Mouse (Mus musculus): ENCODE data around the gene Dcaf12. TPM values are rescaled to one million over a fixed set of nuclear protein-coding genes. Genes with fewer than 3 reads are reported as not detected.

Dcaf12 gene
- total and polyA plus RNA-seq, 3 experiments: 41.8 to 52.4 (median 50.8) TPM

DNA sequence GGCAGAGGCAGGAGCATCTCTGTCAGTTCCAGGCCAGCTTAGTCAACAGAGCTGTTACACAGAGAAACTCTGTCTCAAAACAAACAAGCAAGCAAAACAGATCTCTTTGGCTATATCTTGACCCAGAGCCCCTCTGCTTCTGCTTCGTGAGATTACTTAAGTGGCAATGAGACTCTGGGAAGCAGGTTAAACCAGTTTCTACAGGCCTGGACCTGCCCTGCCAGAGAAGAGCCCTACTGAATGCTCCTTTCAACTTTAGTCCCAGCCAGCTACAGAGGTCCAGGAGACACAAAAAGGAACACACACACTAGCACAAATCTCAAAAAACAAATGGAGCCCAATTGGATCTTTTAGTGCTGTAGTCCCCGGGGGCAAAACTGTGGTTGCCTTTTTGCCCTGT, 30.6 kb downstream of the Dcaf12 start:
- ATAC-seq (ENCODE audit: extremely low read depth, insufficient number of reproducible peaks, low FRiP score, poor library complexity, severe bottlenecking) (no peak), DNase-seq (ENCODE audit: low spot score) (no peak)
- H3K36me3 ChIP-seq (replicated peaks): no peaks in the 10 kb centered on the region
- no peak overlapping the region for H3K4me3 ChIP-seq (ENCODE audit: low read depth, low read length)
- H3K9me3 ChIP-seq (replicated peaks): no peaks in the 10 kb centered on the region
- H3K27me3 ChIP-seq (ENCODE audit: insufficient read depth, low read length): 0 out of 2 replicates have a peak, but pooled peaks cover 5% of the 10 kb centered on the region
- peaks cover 3% of the 10 kb centered on the region; the same call in 1 of the 2 replicates for H3K4me1 ChIP-seq (ENCODE audit: insufficient read depth, low read depth, low read length)
- TF ChIP-seq GATA2 (IDR thresholded peaks at IDR 0.05; ENCODE audit: borderline replicate concordance, low read depth, low read length) (no peak), CTCF (IDR thresholded peaks at IDR 0.05; ENCODE audit: low read depth, low read length) (no peak), TAL1 (conservative IDR thresholded peaks at IDR 0.05; ENCODE audit: low read depth, low read length) (no peak), GATA1 (IDR thresholded peaks at IDR 0.05; ENCODE audit: borderline replicate concordance, low read length) (no peak), POLR2AphosphoS5 (IDR thresholded peaks at IDR 0.05; ENCODE audit: insufficient replicate concordance, low read depth, low read length) (no peak)

GRCm38 (mm10) chr4:41275927-41276326, 38.8 kb downstream of the Dcaf12 start:
- no peak for ATAC-seq (ENCODE audit: extremely low read depth, insufficient number of reproducible peaks, low FRiP score, poor library complexity, severe bottlenecking)
- Histone ChIP-seq H3K4me3 (ENCODE audit: low read depth, low read length) (peak overlapping the region; percentile 86; the same call in 1 of the 2 replicates), H3K27me3 (ENCODE audit: insufficient read depth, low read length) (no peaks in the 10 kb centered on the region), H3K9me3 (replicated peaks) (no peaks in the 10 kb centered on the region), H3K36me3 (replicated peaks) (peaks cover 22% of the 10 kb centered on the region), H3K4me1 (ENCODE audit: insufficient read depth, low read depth, low read length) (peaks cover 44% of the 10 kb centered on the region)
- DNase-seq (ENCODE audit: low spot score): no peak
- TF ChIP-seq POLR2AphosphoS5 (IDR thresholded peaks at IDR 0.05; ENCODE audit: insufficient replicate concordance, low read depth, low read length) (no peak), TAL1 (conservative IDR thresholded peaks at IDR 0.05; ENCODE audit: low read depth, low read length) (no peak), GATA2 (IDR thresholded peaks at IDR 0.05; ENCODE audit: borderline replicate concordance, low read depth, low read length) (no peak), GATA1 (IDR thresholded peaks at IDR 0.05; ENCODE audit: borderline replicate concordance, low read length) (no peak), CTCF (IDR thresholded peaks at IDR 0.05; ENCODE audit: low read depth, low read length) (no peak)

DNA sequence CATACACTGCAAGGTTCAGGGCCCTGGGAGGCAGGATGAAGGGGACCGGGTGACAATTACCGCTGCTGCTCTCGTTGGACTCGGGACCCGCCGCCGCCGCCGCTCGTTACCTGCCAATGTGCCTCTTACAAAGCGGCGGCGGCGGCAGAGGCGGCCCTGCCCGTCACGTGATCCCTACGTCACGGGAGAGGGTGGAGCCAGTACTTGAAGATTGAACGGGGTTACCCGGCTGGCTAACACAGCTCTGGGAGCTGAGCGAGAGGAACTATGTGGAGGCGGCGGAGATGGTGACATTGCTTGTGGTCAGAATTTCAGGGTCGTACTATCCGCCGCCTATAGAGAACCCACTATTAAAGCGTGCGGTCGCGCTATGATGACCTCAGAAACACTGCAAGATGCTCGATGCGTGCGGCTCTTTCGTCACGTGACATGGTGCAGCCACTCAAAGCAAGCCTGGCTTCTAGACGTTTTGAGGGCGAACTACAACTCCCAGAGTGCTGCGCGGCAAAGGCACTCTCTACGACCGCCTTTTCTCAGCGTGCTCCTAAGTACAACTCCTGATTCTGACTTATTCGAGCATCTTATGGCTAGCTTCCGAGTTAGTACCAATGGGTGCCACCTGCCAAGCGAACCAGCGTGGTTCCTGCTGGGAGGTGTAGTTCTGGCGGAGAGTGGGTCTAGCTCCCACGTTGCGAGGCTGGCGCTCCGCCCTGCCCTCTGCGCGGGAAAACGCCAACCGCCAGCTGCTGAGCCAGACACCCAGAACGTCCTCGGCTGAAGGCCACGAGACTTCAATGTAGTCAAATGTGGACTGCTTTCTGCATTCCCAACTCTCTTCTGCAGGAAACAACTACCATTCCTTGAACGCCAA, 39.5 kb downstream of the Dcaf12 start, which contains the start of gene Ubap2:
TSS of gene Ubap2 (minus strand) at position 165 of the 871 bp plus-strand sequence.
- Histone ChIP-seq H3K9me3 (replicated peaks) (no peaks in the 10 kb centered on the region), H3K27me3 (ENCODE audit: insufficient read depth, low read length) (no peaks in the 10 kb centered on the region), H3K4me3 (ENCODE audit: low read depth, low read length) (peak within 1 kb of the TSS; percentile 86), H3K4me1 (ENCODE audit: insufficient read depth, low read depth, low read length) (peaks cover 47% of the 10 kb centered on the region), H3K36me3 (replicated peaks) (peaks cover 29% of the 10 kb centered on the region)
- DNase-seq (ENCODE audit: low spot score) (peak; percentile 85), ATAC-seq (ENCODE audit: extremely low read depth, insufficient number of reproducible peaks, low FRiP score, poor library complexity, severe bottlenecking) (peak; percentile 83)
- TF ChIP-seq TAL1 (conservative IDR thresholded peaks at IDR 0.05; ENCODE audit: low read depth, low read length): no peak
- TF ChIP-seq CTCF (IDR thresholded peaks at IDR 0.05; ENCODE audit: low read depth, low read length): no peak
- TF ChIP-seq GATA2 (IDR thresholded peaks at IDR 0.05; ENCODE audit: borderline replicate concordance, low read depth, low read length): no peak
- no peak for TF ChIP-seq GATA1 (IDR thresholded peaks at IDR 0.05; ENCODE audit: borderline replicate concordance, low read length)
- no peak for TF ChIP-seq POLR2AphosphoS5 (IDR thresholded peaks at IDR 0.05; ENCODE audit: insufficient replicate concordance, low read depth, low read length)

- H3K4me1 ChIP-seq (ENCODE audit: insufficient read depth, low read depth, low read length): peaks cover 46% of the 10 kb centered on the region
- no peaks in the 10 kb centered on the region for H3K9me3 ChIP-seq (replicated peaks)
- peaks cover 36% of the 10 kb centered on the region for H3K36me3 ChIP-seq (replicated peaks)
- no peaks in the 10 kb centered on the region for H3K27me3 ChIP-seq (ENCODE audit: insufficient read depth, low read length)
- H3K4me3 ChIP-seq (ENCODE audit: low read depth, low read length): peak overlapping the region; percentile 86
- ATAC-seq (ENCODE audit: extremely low read depth, insufficient number of reproducible peaks, low FRiP score, poor library complexity, severe bottlenecking) (no peak), DNase-seq (ENCODE audit: low spot score) (peak; percentile 52)
- TF ChIP-seq GATA2 (IDR thresholded peaks at IDR 0.05; ENCODE audit: borderline replicate concordance, low read depth, low read length) (no peak), GATA1 (IDR thresholded peaks at IDR 0.05; ENCODE audit: borderline replicate concordance, low read length) (no peak), CTCF (IDR thresholded peaks at IDR 0.05; ENCODE audit: low read depth, low read length) (no peak), POLR2AphosphoS5 (IDR thresholded peaks at IDR 0.05; ENCODE audit: insufficient replicate concordance, low read depth, low read length) (no peak), TAL1 (conservative IDR thresholded peaks at IDR 0.05; ENCODE audit: low read depth, low read length) (no peak)
These were observed 40.2 kb downstream of the Dcaf12 start for GRCm38 (mm10) chr4:41274377-41274979.

GRCm38 (mm10) chr4:41268133-41268532, 46.6 kb downstream of the Dcaf12 start:
- Histone ChIP-seq H3K9me3 (replicated peaks) (no peaks in the 10 kb centered on the region), H3K4me3 (ENCODE audit: low read depth, low read length) (no peak overlapping the region), H3K4me1 (ENCODE audit: insufficient read depth, low read depth, low read length) (peaks cover 39% of the 10 kb centered on the region), H3K27me3 (ENCODE audit: insufficient read depth, low read length) (no peaks in the 10 kb centered on the region), H3K36me3 (replicated peaks) (peaks cover 84% of the 10 kb centered on the region)
- TF ChIP-seq POLR2AphosphoS5 (IDR thresholded peaks at IDR 0.05; ENCODE audit: insufficient replicate concordance, low read depth, low read length): no peak
- TF ChIP-seq GATA1 (IDR thresholded peaks at IDR 0.05; ENCODE audit: borderline replicate concordance, low read length): no peak
- TF ChIP-seq GATA2 (IDR thresholded peaks at IDR 0.05; ENCODE audit: borderline replicate concordance, low read depth, low read length): no peak
- no peak for TF ChIP-seq CTCF (IDR thresholded peaks at IDR 0.05; ENCODE audit: low read depth, low read length)
- no peak for TF ChIP-seq TAL1 (conservative IDR thresholded peaks at IDR 0.05; ENCODE audit: low read depth, low read length)
- DNase-seq (ENCODE audit: low spot score) (no peak), ATAC-seq (ENCODE audit: extremely low read depth, insufficient number of reproducible peaks, low FRiP score, poor library complexity, severe bottlenecking) (no peak)

- Histone ChIP-seq H3K27me3 (ENCODE audit: insufficient read depth, low read length) (no peaks in the 10 kb centered on the region), H3K36me3 (replicated peaks) (peaks cover 86% of the 10 kb centered on the region), H3K4me1 (ENCODE audit: insufficient read depth, low read depth, low read length) (peaks cover 24% of the 10 kb centered on the region), H3K4me3 (ENCODE audit: low read depth, low read length) (no peak overlapping the region), H3K9me3 (replicated peaks) (no peaks in the 10 kb centered on the region)
- ATAC-seq (ENCODE audit: extremely low read depth, insufficient number of reproducible peaks, low FRiP score, poor library complexity, severe bottlenecking): no peak
- DNase-seq (ENCODE audit: low spot score): no peak
- TF ChIP-seq GATA2 (IDR thresholded peaks at IDR 0.05; ENCODE audit: borderline replicate concordance, low read depth, low read length): no peak
- TF ChIP-seq TAL1 (conservative IDR thresholded peaks at IDR 0.05; ENCODE audit: low read depth, low read length): no peak
- TF ChIP-seq CTCF (IDR thresholded peaks at IDR 0.05; ENCODE audit: low read depth, low read length): no peak
- TF ChIP-seq POLR2AphosphoS5 (IDR thresholded peaks at IDR 0.05; ENCODE audit: insufficient replicate concordance, low read depth, low read length): no peak
- no peak for TF ChIP-seq GATA1 (IDR thresholded peaks at IDR 0.05; ENCODE audit: borderline replicate concordance, low read length)
These were observed 48.3 kb downstream of the Dcaf12 start for GRCm38 (mm10) chr4:41266350-41266749.
